Mouse (Mus musculus): ENCODE data around the gene Tcaim. TPM values are rescaled to one million over a fixed set of nuclear protein-coding genes. Genes with fewer than 3 reads are reported as not detected.

The Tcaim gene
- polyA plus RNA-seq, 1 experiment, result not detected

- Histone ChIP-seq H3K36me3 (ENCODE audit: control insufficient read depth) (no peaks in the 10 kb centered on the region), H3K4me1 (ENCODE audit: control insufficient read depth) (no peaks in the 10 kb centered on the region), H3K4me3 (replicated peaks) (no peak overlapping the region), H3K27me3 (ENCODE audit: control insufficient read depth) (no peaks in the 10 kb centered on the region), H3K9me3 (ENCODE audit: control insufficient read depth, low read length) (no peaks in the 10 kb centered on the region)
- TF ChIP-seq GATA1 (IDR thresholded peaks at IDR 0.05; ENCODE audit: low read length), result no peak
- no peak for TF ChIP-seq TAL1 (IDR thresholded peaks at IDR 0.05; ENCODE audit: low read length)
These were observed 9.4 kb downstream of the Tcaim start for GRCm38 (mm10) chr9:122814775-122815174.

DNA sequence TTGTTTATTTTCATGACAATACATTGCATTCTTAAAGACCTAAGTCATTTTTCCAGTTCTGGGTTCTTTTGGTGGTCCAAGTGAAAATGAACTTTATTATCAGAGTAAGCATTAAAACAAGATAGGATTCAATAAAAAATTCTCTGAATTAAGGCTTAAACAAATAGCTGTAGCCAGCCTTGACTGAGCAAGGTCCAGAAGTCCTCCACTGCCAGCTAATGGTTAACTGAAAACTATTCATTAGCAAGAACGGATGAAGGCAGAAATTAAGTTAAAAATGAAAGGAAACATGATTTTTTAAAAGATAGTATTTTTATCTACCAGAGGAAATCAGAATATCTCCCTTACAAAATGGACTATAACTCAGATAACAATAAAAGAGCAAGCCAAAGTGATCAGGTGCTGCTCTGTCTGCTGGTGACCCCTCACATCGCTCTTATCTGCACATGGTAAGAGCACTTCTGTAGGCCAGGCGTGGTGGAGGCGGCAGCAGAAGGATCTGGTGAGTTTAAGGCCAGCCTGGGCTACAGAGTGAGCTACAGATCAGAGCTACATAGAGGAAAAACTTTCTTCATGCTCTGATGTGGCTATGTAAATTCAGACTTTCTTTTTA is 10.0 kb downstream of the Tcaim start:
- TF ChIP-seq GATA1 (IDR thresholded peaks at IDR 0.05; ENCODE audit: low read length) (no peak), TAL1 (IDR thresholded peaks at IDR 0.05; ENCODE audit: low read length) (no peak)
- no peak overlapping the region for H3K4me3 ChIP-seq (replicated peaks)

GRCm38 (mm10) chr9:122823374-122824017 is 18.2 kb downstream of the Tcaim start:
- Histone ChIP-seq H3K36me3 (ENCODE audit: control insufficient read depth) (peaks cover 16% of the 10 kb centered on the region), H3K4me1 (ENCODE audit: control insufficient read depth) (no peaks in the 10 kb centered on the region), H3K27me3 (ENCODE audit: control insufficient read depth) (no peaks in the 10 kb centered on the region), H3K4me3 (replicated peaks) (no peak overlapping the region), H3K9me3 (ENCODE audit: control insufficient read depth, low read length) (no peaks in the 10 kb centered on the region)
- TF ChIP-seq GATA1 (IDR thresholded peaks at IDR 0.05; ENCODE audit: low read length), result no peak
- TF ChIP-seq TAL1 (IDR thresholded peaks at IDR 0.05; ENCODE audit: low read length), result no peak

More for the DNA sequence above, 10.0 kb downstream of the Tcaim start:
- Histone ChIP-seq H3K9me3 (ENCODE audit: control insufficient read depth, low read length) (no peaks in the 10 kb centered on the region), H3K27me3 (ENCODE audit: control insufficient read depth) (no peaks in the 10 kb centered on the region), H3K36me3 (ENCODE audit: control insufficient read depth) (peaks cover under 1% of the 10 kb centered on the region; the same call in 1 of the 2 replicates), H3K4me1 (ENCODE audit: control insufficient read depth) (no peaks in the 10 kb centered on the region)

DNA sequence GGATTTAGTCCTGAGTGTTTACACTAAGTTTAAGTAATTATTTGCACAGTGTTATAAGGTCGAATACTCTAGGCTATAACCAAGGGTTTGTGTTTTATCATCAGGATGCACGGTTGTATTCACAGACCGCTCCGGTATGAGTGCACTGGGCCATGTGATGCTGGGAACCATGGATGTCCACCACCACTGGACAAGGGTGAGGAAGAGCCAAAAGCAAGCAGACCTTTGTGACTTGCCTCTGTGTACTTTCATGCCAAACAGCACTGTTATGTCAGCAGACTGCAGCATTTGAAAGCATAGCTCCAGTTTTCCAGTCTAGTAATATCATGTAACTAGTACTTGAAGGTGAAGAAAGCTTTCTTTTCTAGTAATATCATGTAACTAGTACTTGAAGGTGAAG is 21.4 kb downstream of the Tcaim start:
- Histone ChIP-seq H3K4me3 (replicated peaks) (no peak overlapping the region), H3K4me1 (ENCODE audit: control insufficient read depth) (no peaks in the 10 kb centered on the region), H3K9me3 (ENCODE audit: control insufficient read depth, low read length) (no peaks in the 10 kb centered on the region), H3K27me3 (ENCODE audit: control insufficient read depth) (no peaks in the 10 kb centered on the region), H3K36me3 (ENCODE audit: control insufficient read depth) (peaks cover 13% of the 10 kb centered on the region)
- TF ChIP-seq GATA1 (IDR thresholded peaks at IDR 0.05; ENCODE audit: low read length) (no peak), TAL1 (IDR thresholded peaks at IDR 0.05; ENCODE audit: low read length) (no peak)

DNA sequence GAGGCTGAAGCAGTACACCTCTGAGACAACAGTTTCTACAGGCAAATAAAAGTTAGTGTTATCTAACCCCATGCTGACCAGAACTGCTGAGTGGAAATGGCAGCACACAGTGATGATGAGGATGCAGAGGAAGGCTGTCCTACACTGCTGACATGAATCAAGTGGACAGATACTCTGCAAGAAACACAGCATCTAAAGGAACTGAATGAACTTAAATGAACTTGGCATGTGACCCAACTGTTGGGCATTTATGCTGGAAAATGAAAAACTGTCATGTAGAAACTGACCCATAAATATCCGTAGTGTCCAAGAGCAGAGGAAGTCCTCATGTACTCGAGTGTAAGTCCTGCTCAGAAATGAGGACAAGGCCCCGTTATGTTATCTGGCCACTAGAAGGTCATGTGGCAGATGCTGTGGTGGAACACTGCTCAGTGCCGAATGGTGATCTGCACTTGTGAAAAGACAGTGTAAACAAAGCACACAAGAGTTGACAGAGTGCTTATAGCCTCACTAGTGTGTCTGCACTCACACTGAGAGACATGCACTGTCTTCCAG is 24.6 kb downstream of the Tcaim start:
- Histone ChIP-seq H3K36me3 (ENCODE audit: control insufficient read depth) (peaks cover 11% of the 10 kb centered on the region), H3K4me1 (ENCODE audit: control insufficient read depth) (no peaks in the 10 kb centered on the region), H3K4me3 (replicated peaks) (no peak overlapping the region), H3K27me3 (ENCODE audit: control insufficient read depth) (no peaks in the 10 kb centered on the region), H3K9me3 (ENCODE audit: control insufficient read depth, low read length) (no peaks in the 10 kb centered on the region)
- TF ChIP-seq GATA1 (IDR thresholded peaks at IDR 0.05; ENCODE audit: low read length), result no peak
- TF ChIP-seq TAL1 (IDR thresholded peaks at IDR 0.05; ENCODE audit: low read length), result no peak

- H3K4me1 ChIP-seq (ENCODE audit: control insufficient read depth), result no peaks in the 10 kb centered on the region
- peaks cover 4% of the 10 kb centered on the region; the same call in 1 of the 2 replicates for H3K36me3 ChIP-seq (ENCODE audit: control insufficient read depth)
- TF ChIP-seq GATA1 (IDR thresholded peaks at IDR 0.05; ENCODE audit: low read length) (no peak), TAL1 (IDR thresholded peaks at IDR 0.05; ENCODE audit: low read length) (no peak)
- H3K27me3 ChIP-seq (ENCODE audit: control insufficient read depth), result no peaks in the 10 kb centered on the region
- no peak overlapping the region for H3K4me3 ChIP-seq (replicated peaks)
- peaks cover 2% of the 10 kb centered on the region; the same call in 1 of the 2 replicates for H3K9me3 ChIP-seq (ENCODE audit: control insufficient read depth, low read length)
These were observed 30.8 kb downstream of the Tcaim start for GRCm38 (mm10) chr9:122836126-122836525.

DNA sequence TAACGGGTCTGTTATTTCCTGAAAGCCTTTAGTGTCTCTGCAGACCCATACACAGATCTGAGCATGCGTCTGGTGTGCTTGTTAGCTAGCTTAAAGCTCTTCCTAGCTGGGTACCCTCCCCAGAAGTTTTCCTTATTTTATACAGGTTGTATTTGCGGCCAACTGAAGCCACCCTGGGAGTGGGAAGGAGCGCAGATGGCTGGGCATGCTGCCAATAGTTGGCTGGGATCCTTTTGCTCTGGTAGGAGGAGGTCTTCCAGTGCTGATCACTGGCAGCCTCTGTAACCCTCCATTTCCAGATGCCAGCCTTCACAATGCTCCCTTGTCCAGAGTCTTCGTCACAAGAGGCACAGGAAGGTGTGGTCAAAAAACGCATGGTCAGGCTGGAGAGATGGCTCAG is 31.5 kb downstream of the Tcaim start:
- Histone ChIP-seq H3K27me3 (ENCODE audit: control insufficient read depth) (no peaks in the 10 kb centered on the region), H3K4me3 (replicated peaks) (no peak overlapping the region), H3K4me1 (ENCODE audit: control insufficient read depth) (no peaks in the 10 kb centered on the region), H3K9me3 (ENCODE audit: control insufficient read depth, low read length) (peaks cover 2% of the 10 kb centered on the region; the same call in 1 of the 2 replicates), H3K36me3 (ENCODE audit: control insufficient read depth) (peaks cover 4% of the 10 kb centered on the region; the same call in 1 of the 2 replicates)
- TF ChIP-seq TAL1 (IDR thresholded peaks at IDR 0.05; ENCODE audit: low read length) (no peak), GATA1 (IDR thresholded peaks at IDR 0.05; ENCODE audit: low read length) (no peak)

- H3K4me3 ChIP-seq (replicated peaks), result no peak overlapping the region
- no peaks in the 10 kb centered on the region for H3K4me1 ChIP-seq (ENCODE audit: control insufficient read depth)
- peaks cover 2% of the 10 kb centered on the region; the same call in 1 of the 2 replicates for H3K9me3 ChIP-seq (ENCODE audit: control insufficient read depth, low read length)
- no peak for TF ChIP-seq TAL1 (IDR thresholded peaks at IDR 0.05; ENCODE audit: low read length)
- no peak for TF ChIP-seq GATA1 (IDR thresholded peaks at IDR 0.05; ENCODE audit: low read length)
- H3K27me3 ChIP-seq (ENCODE audit: control insufficient read depth), result no peaks in the 10 kb centered on the region
- peaks cover 4% of the 10 kb centered on the region; the same call in 1 of the 2 replicates for H3K36me3 ChIP-seq (ENCODE audit: control insufficient read depth)
These were observed 31.9 kb downstream of the Tcaim start for GRCm38 (mm10) chr9:122837216-122837615.

GRCm38 (mm10) chr9:122837680-122838079 is 32.3 kb downstream of the Tcaim start:
- peaks cover 4% of the 10 kb centered on the region; the same call in 1 of the 2 replicates for H3K36me3 ChIP-seq (ENCODE audit: control insufficient read depth)
- no peak overlapping the region for H3K4me3 ChIP-seq (replicated peaks)
- H3K4me1 ChIP-seq (ENCODE audit: control insufficient read depth), result no peaks in the 10 kb centered on the region
- H3K27me3 ChIP-seq (ENCODE audit: control insufficient read depth), result no peaks in the 10 kb centered on the region
- TF ChIP-seq GATA1 (IDR thresholded peaks at IDR 0.05; ENCODE audit: low read length) (no peak), TAL1 (IDR thresholded peaks at IDR 0.05; ENCODE audit: low read length) (no peak)
- H3K9me3 ChIP-seq (ENCODE audit: control insufficient read depth, low read length), result peaks cover 2% of the 10 kb centered on the region; the same call in 1 of the 2 replicates
